Mouse (Mus musculus) cerebellum, adult 9-10 months (tissue): ENCODE data around the gene Vmn1r84.

Experiments
- DNase-seq: peaks from one replicate; pipeline ENCODE4 v3.0.0; 2022

The Vmn1r84 gene

GRCm38 (mm10) chr7:12369173-12369572 lies at the start of gene Vmn1r84:
Gene Vmn1r84, minus strand, starts transcription at chr7:12369273.
- DNase-seq = no peak

GRCm38 (mm10) chr7:12329381-12329780 lies 39.7 kb downstream of the Vmn1r84 start, which contains the start of gene Vmn1r83:
Gene Vmn1r83, minus strand, starts transcription at chr7:12329481.
- DNase-seq = no peak
